Mouse (Mus musculus) left cerebral cortex, adult 18-20 months (tissue): ENCODE data around the gene Eci3. TPM values are rescaled to one million over a fixed set of nuclear protein-coding genes. Genes with fewer than 3 reads are reported as not detected.
"Not testable (repeated sequence)": the region's sequence is repeated elsewhere in the genome, so short reads cannot be mapped to it uniquely, and the experiment has no call there.

Source experiments
- DNase-seq, 2 experiments: peaks; one replicate each; pipeline ENCODE4 v3.0.0; 2021 to 2022; ENCODE audit warnings: low spot score in 2 of 2, mixed read lengths in 1 of 2
- long read RNA-seq, 2 experiments: library from polyadenylated mRNA; stranded (forward); transcript quantifications; one replicate each; pipeline ENCODE4 v2.0.0; 2021
- total RNA-seq, 2 experiments: library from RNA; stranded (reverse); gene quantifications; 2 replicates each; pipeline ENCODE4 v1.2.3; 2021

Gene Eci3
- under 1 TPM; 0.63 to 1.00 TPM for total RNA-seq
- long read RNA-seq, experiment 1, partial matches to known transcripts, result 0 of 1 reads
- long read RNA-seq, experiment 1, other reads (novel, unspliced or antisense), result 1 of 1 reads
- long read RNA-seq, experiment 2, result 0 reads

DNA sequence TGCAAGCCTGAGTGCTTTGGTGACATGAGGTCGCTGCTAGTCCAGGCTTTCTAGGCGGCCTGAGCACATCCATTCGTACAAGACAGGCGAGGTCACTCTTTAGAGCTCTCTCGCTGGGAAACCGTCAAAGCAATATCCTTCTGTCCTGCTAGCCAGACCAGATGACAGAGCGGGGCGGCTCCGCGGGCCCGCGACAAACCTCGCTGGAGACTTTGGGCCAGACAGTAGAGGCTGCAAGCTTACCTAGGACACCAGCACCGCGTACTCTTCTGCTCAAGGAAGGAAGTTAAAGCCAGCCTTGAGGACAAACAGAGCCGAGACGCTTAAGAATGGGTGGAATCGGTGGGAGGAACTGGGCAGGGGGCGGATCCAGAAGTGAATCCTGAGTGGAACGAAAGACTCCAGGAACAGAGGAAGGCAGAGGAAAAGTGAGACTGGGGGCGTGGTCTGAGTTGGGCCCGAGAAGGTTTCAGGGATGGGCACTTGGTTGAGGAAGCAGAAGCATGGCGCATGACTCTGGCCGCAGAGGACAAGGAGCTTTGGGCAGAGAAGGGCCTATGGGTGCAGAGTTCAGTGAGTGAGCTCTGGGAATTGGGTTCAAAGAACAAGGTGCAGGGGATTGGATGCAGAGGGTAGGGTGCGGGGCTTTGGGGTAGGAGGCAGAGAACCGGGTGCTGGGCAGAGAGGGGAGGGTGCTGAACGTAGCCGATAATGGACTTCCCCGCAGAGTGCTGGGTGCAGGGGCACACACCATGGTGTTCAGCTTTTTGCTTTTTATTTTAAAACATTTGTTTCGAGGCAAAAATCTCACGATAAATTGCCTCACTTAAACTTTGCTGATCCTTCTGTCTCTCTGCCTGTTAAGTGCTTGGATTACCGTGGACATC is at the start of gene Eci3:
Gene Eci3 (minus strand): TSS at position 300 of the 887 bp plus-strand sequence.
- DNase-seq, result no peak

DNA sequence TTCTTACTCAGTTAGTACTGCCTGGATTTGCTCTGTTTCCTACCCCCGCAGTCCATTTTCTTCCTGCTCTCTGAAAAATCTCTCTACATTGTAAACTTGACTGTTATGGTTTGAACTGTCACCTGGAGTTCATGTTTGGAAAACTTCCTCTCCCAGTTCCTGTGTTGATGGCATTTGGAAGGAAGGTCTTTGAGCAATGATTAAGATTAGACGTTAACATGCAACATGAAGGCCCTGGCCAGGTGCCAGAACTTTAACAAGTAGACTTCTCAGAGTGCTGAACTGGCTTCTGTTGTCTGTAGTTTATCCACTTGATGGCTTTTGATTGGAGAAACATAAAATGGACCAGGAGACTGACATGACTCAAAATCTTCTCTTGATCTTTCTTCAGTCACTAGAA is 32.3 kb upstream of the Eci3 start:
- DNase-seq, result no peak

- peak; percentile 80 to 86 for DNase-seq
These were observed 30.6 kb upstream of the Eci3 start for GRCm38 (mm10) chr13:34993983-34994811.

GRCm38 (mm10) chr13:34993595-34993982 is 30.0 kb upstream of the Eci3 start:
- no peak for DNase-seq

DNA sequence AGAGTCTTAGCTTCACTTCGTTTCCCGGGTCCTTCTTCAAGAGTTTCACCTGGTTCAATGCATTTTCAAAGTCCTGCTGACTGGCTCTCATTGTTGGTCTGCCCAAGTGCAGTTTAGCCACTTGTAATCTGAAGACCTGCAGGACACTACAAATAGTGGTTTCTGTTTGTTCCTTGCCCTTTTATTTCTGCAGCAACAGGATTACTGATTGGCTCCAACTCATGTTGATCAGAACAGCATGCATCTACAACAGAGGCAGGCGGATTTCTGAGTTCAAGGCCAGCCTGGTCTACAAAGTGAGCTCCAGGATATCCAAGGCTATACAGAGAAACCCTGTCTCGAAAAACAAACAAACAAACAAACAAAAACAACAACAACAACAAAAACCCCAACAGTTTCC is 29.5 kb upstream of the Eci3 start:
- no peak for DNase-seq

- no peak for DNase-seq
These were observed 28.1 kb upstream of the Eci3 start for GRCm38 (mm10) chr13:34991581-34992273.

DNA sequence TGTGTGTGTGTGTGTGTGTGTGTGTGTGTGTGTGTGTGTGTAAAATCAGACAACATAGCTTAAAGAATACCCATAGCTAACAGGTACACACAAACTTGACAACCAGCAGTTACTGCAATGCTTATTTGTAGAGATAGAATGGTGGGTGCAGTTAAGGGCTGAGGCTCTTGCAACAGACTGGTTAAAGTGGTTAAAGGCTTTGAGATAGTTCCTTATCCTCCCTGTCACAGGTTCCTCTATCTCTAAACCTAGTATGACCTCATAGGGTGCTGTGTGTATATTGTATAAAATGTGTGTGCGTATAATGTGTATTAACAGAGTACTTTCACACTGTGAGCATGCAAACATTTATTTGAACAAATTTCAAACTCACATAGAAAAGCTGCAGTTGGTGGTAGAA is 19.9 kb upstream of the Eci3 start:
- not testable (repeated sequence) for DNase-seq

DNA sequence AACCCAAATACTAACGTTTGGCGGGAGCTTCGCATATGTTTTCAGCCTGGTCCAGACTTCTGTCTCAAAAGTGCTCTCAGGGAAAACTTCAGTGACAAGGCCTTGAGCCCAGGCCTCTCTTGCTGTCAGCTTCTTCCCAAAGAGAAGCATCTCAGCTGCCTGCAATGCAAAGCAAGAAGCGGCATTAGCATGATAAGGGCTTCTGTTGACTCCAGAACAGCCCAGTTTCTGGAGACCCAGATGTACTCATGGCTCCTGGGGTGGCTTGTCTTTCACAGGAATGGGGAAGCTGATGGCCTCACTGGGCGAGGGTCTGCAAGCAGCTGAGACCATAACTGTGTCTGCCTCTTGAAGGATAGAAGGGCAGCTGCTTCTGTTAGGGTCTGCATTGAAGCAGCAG is 15.0 kb upstream of the Eci3 start:
- DNase-seq, result not testable (repeated sequence)

DNA sequence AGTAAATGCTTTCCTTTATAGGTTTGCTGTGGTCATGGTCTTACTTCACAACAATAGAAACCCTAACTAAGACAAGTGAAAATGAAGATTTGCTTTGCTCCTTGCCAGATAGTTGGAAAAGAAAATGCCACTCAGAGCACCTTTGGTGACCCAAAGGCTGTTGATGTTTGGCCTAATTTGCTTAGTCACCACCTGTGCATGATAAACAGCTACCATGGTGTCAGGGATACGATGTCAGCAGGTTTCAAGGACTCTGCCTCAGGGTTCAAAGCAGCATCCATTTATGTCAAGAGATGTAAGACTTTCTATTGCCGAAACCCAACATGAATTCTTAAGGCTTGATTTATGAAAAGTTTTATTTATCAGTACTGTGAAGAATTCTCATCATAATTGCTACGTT is 13.8 kb upstream of the Eci3 start:
- no peak for DNase-seq

GRCm38 (mm10) chr13:34976116-34976515 is 12.5 kb upstream of the Eci3 start:
- DNase-seq, result no peak

DNA sequence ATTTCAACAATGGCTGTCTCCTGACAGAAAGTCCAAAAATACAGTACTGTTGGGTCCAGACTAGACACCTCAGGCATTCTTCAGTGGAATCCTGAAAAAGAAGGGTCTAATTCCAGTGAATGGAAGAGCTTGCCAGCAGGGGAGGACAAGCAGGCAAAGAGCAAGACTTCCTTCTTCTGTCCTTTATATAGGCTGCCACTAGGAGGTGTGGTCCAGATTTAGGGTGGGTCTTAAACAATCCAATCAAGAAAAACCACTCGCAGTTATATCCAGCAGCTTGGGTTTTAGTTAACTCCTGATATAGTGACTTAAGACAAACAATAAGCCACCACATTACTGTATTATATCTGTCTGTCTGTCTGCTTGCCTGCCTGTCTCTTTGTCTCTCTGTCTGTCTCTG is 10.2 kb upstream of the Eci3 start:
- no peak for DNase-seq

DNA sequence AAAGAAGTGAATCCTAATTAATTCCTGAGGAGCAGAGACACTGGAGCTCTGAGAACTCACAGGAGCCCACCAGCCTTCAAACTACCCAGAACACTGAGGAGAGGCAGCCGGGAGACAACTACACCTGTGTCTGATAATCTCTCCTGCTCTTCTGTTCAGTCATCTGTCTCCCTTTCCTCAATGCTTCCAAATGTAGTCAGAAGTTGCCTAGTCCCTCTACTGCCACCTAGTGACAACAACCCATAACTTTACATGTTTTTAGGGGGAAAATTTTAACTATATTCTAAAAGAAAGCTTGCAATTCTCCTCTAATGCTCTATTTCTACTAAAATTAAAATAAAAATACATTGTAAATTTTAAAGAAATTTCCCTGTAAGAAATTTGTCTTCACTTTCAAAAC is 9.5 kb upstream of the Eci3 start:
- DNase-seq, result no peak

- DNase-seq, result not testable (repeated sequence)
These were observed 8.8 kb upstream of the Eci3 start for GRCm38 (mm10) chr13:34972456-34972855.

GRCm38 (mm10) chr13:34965647-34966046 is 2.0 kb upstream of the Eci3 start:
- not testable (repeated sequence) for DNase-seq

DNA sequence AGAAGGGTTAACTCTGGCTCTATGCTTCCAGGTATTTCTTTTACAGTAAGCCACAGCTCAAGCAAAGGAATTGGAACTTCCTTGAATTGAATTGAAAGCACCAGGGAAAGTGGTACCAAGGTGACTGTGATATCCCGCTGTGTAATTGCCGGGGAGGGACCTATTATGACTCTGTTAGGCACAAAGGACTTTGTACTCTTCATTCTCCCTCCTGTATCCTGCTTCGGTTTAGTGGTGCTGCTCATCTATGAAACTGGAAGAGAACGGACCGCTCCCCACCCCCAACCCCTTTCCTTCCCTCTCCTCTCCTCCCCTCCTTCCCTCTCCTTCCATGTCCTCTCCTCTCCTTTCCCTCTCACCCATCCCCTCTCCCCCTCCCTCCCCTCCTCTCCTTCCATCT is 1.3 kb upstream of the Eci3 start:
- DNase-seq, result no peak

- no peak for DNase-seq
These were observed 809 bp upstream of the Eci3 start for GRCm38 (mm10) chr13:34964419-34964818.

DNA sequence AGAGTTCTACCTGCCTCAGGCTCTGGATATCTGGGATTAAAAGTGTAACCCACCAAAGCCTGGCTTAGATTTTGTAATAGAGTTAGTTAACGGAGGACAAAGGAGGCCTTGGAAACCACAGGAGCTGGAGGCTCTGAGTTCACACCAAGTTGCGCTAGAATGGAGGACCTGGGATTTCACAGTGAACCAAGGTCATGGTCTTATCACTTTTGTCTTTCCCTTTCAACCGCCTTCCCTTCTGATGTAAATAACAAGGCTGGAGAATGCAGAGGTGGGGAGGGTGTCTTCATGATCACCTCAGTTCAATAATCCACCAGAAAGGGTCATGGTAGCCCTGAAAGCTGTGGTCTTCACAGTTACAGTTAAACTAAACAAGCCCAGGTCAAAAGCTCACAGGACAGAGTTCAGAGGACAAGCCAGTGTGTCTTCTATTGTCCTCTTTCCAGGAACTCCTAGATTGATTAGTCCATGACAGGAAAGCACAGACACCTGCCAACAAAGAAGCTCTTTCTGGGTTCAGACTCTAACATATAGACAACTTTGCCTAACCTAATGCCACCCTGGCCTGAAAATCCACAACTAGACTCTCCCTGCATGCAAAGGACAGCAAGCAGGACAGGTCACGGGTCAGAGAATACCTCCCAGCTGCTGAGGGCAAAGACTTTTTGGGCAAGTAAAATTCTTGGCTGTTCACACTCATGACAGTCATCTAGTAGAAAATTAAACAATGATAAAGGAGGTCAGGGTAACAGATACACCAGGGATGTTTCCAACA is 2.4 kb downstream of the Eci3 start:
- no peak for DNase-seq

- not testable (repeated sequence) for DNase-seq
These were observed 5.5 kb downstream of the Eci3 start for GRCm38 (mm10) chr13:34958158-34958557.

- no peak for DNase-seq
These were observed 6.7 kb downstream of the Eci3 start for GRCm38 (mm10) chr13:34956901-34957300.

GRCm38 (mm10) chr13:34951437-34951836 is 12.2 kb downstream of the Eci3 start:
- DNase-seq, result not testable (repeated sequence)

DNA sequence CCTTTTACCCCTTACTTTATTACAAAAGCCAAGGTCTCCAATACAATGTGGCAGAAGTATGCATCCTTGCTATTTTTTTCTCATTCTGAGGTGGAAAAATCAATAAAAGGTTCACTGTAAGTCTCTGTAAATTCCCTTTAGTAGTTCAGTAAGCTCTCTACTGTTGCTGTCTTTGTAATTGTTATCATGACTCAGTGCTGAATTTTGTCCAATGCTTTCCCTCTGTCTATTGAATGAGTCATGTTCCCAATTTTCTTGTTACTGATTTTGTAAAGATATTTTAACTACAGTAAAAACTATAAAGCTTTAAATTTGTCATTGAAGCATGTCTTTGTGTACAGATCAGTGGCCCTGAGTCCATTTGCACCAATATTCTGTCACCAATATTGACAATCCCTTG is 21.2 kb downstream of the Eci3 start:
- no peak for DNase-seq
